Mouse (Mus musculus) kidney, embryonic 15.5 days (tissue): ENCODE data around the gene Lrrfip1. TPM values are rescaled to one million over a fixed set of nuclear protein-coding genes. Genes with fewer than 3 reads are reported as not detected.

ENCODE experiments used
- ATAC-seq: fragments of 200-750 bp; cut with Nextera tagmentation; replicated peaks from 2 replicates; pipeline ENCODE4 v1.8.0; 2017; ENCODE audit warnings: moderate TSS enrichment; ENCODE audit not compliant: low FRiP score
- H3K27ac ChIP-seq: fragments of 300-500 bp; sonication (generic); 2 replicates; pipeline ENCODE4 v1.5.1; 2015; ENCODE audit warnings: mild to moderate bottlenecking, inconsistent platforms
- H3K27me3 ChIP-seq: fragments of 300-500 bp; sonication (generic); 2 replicates; pipeline ENCODE4 v1.6.1; 2015; ENCODE audit warnings: inconsistent platforms
- H3K36me3 ChIP-seq: fragments of 300-500 bp; sonication (generic); 2 replicates; pipeline ENCODE4 v1.6.1; 2015; ENCODE audit warnings: inconsistent platforms
- H3K4me1 ChIP-seq: fragments of 300-500 bp; sonication (generic); 2 replicates; pipeline ENCODE4 v1.6.1; 2015; ENCODE audit warnings: inconsistent platforms
- H3K4me2 ChIP-seq: fragments of 300-500 bp; sonication (generic); 2 replicates; pipeline ENCODE4 v1.6.1; 2015; ENCODE audit warnings: moderate library complexity, mild to moderate bottlenecking, inconsistent platforms
- H3K4me3 ChIP-seq: fragments of 300-500 bp; sonication (generic); replicated peaks from 2 replicates; pipeline ENCODE4 v1.5.1; 2015; ENCODE audit warnings: mild to moderate bottlenecking, inconsistent platforms
- H3K9ac ChIP-seq: fragments of 300-500 bp; sonication (generic); 2 replicates; pipeline ENCODE4 v1.6.1; 2015; ENCODE audit warnings: mild to moderate bottlenecking, inconsistent platforms
- H3K9me3 ChIP-seq: fragments of 300-500 bp; sonication (generic); replicated peaks from 2 replicates; pipeline ENCODE4 v1.6.1; 2016; ENCODE audit warnings: inconsistent platforms
- WGBS: fragments of 180-500 bp; shearing (Covaris S2); methylation state at CpG from one replicate; pipeline ENCODE4 v1.1.7; 2015; ENCODE audit warnings: mixed read lengths; 5-methylcytosine and 5-hydroxymethylcytosine counted together
- polyA plus RNA-seq: library from polyadenylated mRNA; unstranded; fragments of >200 nt; fragmentation: Nextera tagmentation; extraction: Ambion mirVana; gene quantifications from 2 replicates; pipeline ENCODE4 v1.2.1, GENCODE M21; 2015

The Lrrfip1 gene
- polyA plus RNA-seq, 1 experiment from 2014 or later: 43.9 TPM

GRCm38 (mm10) chr1:90972911-90973573 is 25.5 kb upstream of the Lrrfip1 start:
- ATAC-seq: peak; percentile 82
- peaks cover 14% of the 10 kb centered on the region for H3K27me3 ChIP-seq
- H3K9me3 ChIP-seq: no peaks in the 10 kb centered on the region
- no peak overlapping the region for H3K4me3 ChIP-seq
- peaks cover 42% of the 10 kb centered on the region for H3K4me1 ChIP-seq
- 29% methylated on average over 9 of the region's 9 CpGs for WGBS
- H3K9ac ChIP-seq: no peak overlapping the region
- no peak overlapping the region for H3K4me2 ChIP-seq
- no peaks in the 10 kb centered on the region for H3K36me3 ChIP-seq
- no peak overlapping the region for H3K27ac ChIP-seq

DNA sequence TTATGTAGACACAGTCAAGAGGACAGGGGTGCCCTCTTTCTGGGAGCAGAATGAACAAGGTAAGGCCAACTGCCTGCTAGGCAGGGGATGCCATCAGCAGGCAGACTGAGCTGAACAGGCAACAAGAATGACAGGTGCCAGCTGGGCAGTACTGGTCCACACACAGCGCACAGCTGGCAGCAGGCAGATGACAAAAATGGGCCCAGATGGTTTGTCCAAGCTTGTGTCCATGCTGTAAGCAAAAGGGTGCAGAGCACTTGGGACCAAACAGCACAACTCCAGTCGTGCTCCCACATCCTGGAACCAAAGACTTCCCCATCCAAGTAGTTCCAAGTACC is 25.0 kb upstream of the Lrrfip1 start:
- Histone ChIP-seq H3K27ac (no peak overlapping the region), H3K4me3 (no peak overlapping the region), H3K9ac (no peak overlapping the region), H3K4me2 (no peak overlapping the region), H3K4me1 (peaks cover 42% of the 10 kb centered on the region), H3K9me3 (no peaks in the 10 kb centered on the region), H3K27me3 (peaks cover 14% of the 10 kb centered on the region), H3K36me3 (no peaks in the 10 kb centered on the region)
- ATAC-seq: peak; percentile 52
- WGBS: 86% methylated on average over 2 of the region's 2 CpGs

DNA sequence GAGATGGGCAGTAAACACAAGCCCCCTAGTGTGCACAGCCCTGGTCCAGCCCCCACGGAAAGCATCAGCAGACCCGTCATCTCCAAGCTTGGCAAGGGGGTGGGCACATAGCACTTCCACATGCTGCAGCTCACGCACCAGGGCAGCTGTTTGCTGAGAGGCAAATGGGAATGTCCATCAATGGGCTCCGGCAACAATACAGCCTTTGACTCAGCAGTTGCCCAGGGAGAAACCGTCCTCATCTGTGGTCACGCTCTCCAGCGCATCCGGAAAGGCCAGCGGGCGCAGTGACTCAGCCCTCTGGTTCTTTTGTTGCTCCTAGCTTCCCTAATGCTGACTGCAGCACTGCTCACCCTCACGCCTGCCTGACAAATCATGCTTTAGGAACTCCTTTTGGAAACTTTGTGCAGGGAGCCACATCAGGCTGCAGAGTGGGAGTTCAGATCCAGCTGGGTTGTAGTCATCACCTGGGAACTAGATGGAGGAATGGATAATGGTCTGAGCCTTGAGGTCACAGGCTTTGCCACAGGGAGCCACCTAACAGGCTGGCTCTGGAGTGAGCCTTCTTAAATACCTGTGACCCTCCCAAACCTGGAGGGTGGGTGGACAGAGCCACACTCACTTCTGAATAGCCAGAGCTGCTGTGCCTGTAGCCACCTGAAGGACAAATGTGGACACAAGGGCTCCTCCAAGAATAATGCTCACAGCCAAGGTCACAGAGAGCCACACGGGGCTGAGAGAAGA is 23.5 kb upstream of the Lrrfip1 start:
- H3K36me3 ChIP-seq: no peaks in the 10 kb centered on the region
- peaks cover 31% of the 10 kb centered on the region for H3K4me1 ChIP-seq
- no peak overlapping the region for H3K9ac ChIP-seq
- H3K27me3 ChIP-seq: peaks cover 14% of the 10 kb centered on the region
- no peaks in the 10 kb centered on the region for H3K9me3 ChIP-seq
- WGBS: 31% methylated on average over 12 of the region's 12 CpGs
- H3K4me3 ChIP-seq: no peak overlapping the region
- ATAC-seq: 0 out of 2 replicates have a peak, but pooled peaks have one; percentile 46
- no peak overlapping the region for H3K27ac ChIP-seq
- H3K4me2 ChIP-seq: no peak overlapping the region; the same call in 1 of the 2 replicates

- H3K9me3 ChIP-seq: no peaks in the 10 kb centered on the region
- no peak for ATAC-seq
- H3K36me3 ChIP-seq: no peaks in the 10 kb centered on the region
- no peak overlapping the region for H3K27ac ChIP-seq
- H3K9ac ChIP-seq: no peak overlapping the region
- H3K4me3 ChIP-seq: no peak overlapping the region
- peaks cover 14% of the 10 kb centered on the region for H3K27me3 ChIP-seq
- H3K4me2 ChIP-seq: no peak overlapping the region
- WGBS: 93% methylated on average over 4 of the region's 4 CpGs
- peaks cover 31% of the 10 kb centered on the region for H3K4me1 ChIP-seq
Measured at GRCm38 (mm10) chr1:90975960-90976359, 22.6 kb upstream of the Lrrfip1 start.

- 60% methylated on average over 10 of the region's 10 CpGs for WGBS
- Histone ChIP-seq H3K36me3 (no peaks in the 10 kb centered on the region), H3K27ac (no peak overlapping the region), H3K4me3 (no peak overlapping the region), H3K9me3 (no peaks in the 10 kb centered on the region), H3K4me1 (no peaks in the 10 kb centered on the region), H3K4me2 (no peak overlapping the region), H3K9ac (no peak overlapping the region), H3K27me3 (no peaks in the 10 kb centered on the region)
- no peak for ATAC-seq
Measured at GRCm38 (mm10) chr1:90980638-90981330, 17.8 kb upstream of the Lrrfip1 start.

GRCm38 (mm10) chr1:90981346-90981745 is 17.2 kb upstream of the Lrrfip1 start:
- no peak overlapping the region for H3K27ac ChIP-seq
- no peaks in the 10 kb centered on the region for H3K36me3 ChIP-seq
- no peak overlapping the region for H3K4me2 ChIP-seq
- H3K9ac ChIP-seq: no peak overlapping the region
- ATAC-seq: no peak
- no peak overlapping the region for H3K4me3 ChIP-seq
- no peaks in the 10 kb centered on the region for H3K4me1 ChIP-seq
- no peaks in the 10 kb centered on the region for H3K9me3 ChIP-seq
- no peaks in the 10 kb centered on the region for H3K27me3 ChIP-seq
- 80% methylated on average over 3 of the region's 3 CpGs for WGBS

DNA sequence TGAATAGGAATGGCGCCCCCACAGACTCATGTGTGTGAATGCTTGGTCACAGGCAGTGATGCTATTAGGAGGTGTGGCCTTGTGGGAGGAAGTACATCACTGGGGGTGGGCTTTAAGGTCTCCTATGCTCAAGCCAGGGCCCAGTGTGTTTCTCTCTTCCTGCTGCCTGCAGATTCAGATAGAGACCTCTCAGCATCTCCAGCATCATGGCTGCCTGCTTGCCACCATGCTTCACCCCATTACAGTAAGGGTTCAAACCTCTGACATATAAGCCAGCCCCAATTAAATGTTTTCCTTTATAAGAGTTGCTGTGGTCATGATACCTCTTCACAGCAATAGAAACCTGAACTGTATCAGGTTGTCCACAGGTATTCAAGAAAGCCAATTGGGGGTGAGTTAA is 2.6 kb upstream of the Lrrfip1 start:
- H3K36me3 ChIP-seq: no peaks in the 10 kb centered on the region
- H3K4me2 ChIP-seq: no peak overlapping the region
- no peak overlapping the region for H3K4me3 ChIP-seq
- no peaks in the 10 kb centered on the region for H3K27me3 ChIP-seq
- H3K9ac ChIP-seq: no peak overlapping the region
- no peak for ATAC-seq
- H3K27ac ChIP-seq: no peak overlapping the region
- H3K4me1 ChIP-seq: peaks cover 19% of the 10 kb centered on the region
- 97% methylated on average over 1 of the region's 1 CpGs for WGBS
- H3K9me3 ChIP-seq: peaks cover 3% of the 10 kb centered on the region; the same call in 1 of the 2 replicates

- H3K36me3 ChIP-seq: no peaks in the 10 kb centered on the region
- ATAC-seq: no peak
- H3K27ac ChIP-seq: no peak overlapping the region
- no peak overlapping the region for H3K4me2 ChIP-seq
- no peak overlapping the region for H3K9ac ChIP-seq
- no peaks in the 10 kb centered on the region for H3K27me3 ChIP-seq
- H3K4me3 ChIP-seq: no peak overlapping the region
- 60% methylated on average over 4 of the region's 4 CpGs for WGBS
- H3K4me1 ChIP-seq: peaks cover 19% of the 10 kb centered on the region
- H3K9me3 ChIP-seq: peaks cover 3% of the 10 kb centered on the region; the same call in 1 of the 2 replicates
Measured at GRCm38 (mm10) chr1:90997136-90997535, 1.4 kb upstream of the Lrrfip1 start.

DNA sequence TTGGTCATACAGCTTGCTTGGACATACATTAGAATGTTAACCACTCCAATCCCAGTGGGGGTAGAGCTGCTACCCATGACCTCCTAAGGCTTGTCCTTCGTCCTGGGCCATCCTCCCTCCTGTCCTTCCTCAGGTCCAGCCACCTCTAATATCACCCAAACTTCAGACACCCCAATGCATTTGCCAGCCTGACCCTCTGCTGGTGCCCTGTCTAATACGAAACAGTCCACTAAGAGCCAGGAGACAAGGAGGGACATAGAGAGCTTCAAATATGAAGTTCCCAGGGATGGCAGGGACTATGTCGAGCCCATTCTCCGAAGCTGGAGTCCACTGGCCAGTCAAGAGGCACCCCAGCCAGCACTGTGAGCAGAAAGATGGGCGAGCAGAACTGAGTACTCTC is 896 bp upstream of the Lrrfip1 start:
- Histone ChIP-seq H3K9ac (no peak overlapping the region), H3K27ac (no peak overlapping the region), H3K4me1 (peaks cover 19% of the 10 kb centered on the region), H3K9me3 (peaks cover 3% of the 10 kb centered on the region; the same call in 1 of the 2 replicates), H3K27me3 (no peaks in the 10 kb centered on the region), H3K4me3 (no peak overlapping the region), H3K4me2 (no peak overlapping the region), H3K36me3 (no peaks in the 10 kb centered on the region)
- ATAC-seq: no peak
- 84% methylated on average over 5 of the region's 5 CpGs for WGBS

- Histone ChIP-seq H3K27me3 (no peaks in the 10 kb centered on the region), H3K4me1 (peaks cover 19% of the 10 kb centered on the region), H3K27ac (no peak overlapping the region), H3K9ac (peak overlapping the region; percentile 78), H3K4me2 (peak overlapping the region; percentile 98), H3K4me3 (peak overlapping the region; percentile 83), H3K36me3 (no peaks in the 10 kb centered on the region), H3K9me3 (peaks cover 3% of the 10 kb centered on the region; the same call in 1 of the 2 replicates)
- ATAC-seq: peak; percentile 66
- WGBS: 3% methylated on average over 41 of the region's 41 CpGs
Measured at GRCm38 (mm10) chr1:90998891-90999611, 514 bp downstream of the Lrrfip1 start.

GRCm38 (mm10) chr1:90999911-91000601 is 1.5 kb downstream of the Lrrfip1 start:
- WGBS: 60% methylated on average over 10 of the region's 10 CpGs
- Histone ChIP-seq H3K4me3 (peak overlapping the region; percentile 83), H3K27me3 (no peaks in the 10 kb centered on the region), H3K9me3 (peaks cover 3% of the 10 kb centered on the region; the same call in 1 of the 2 replicates), H3K4me2 (peak overlapping the region; percentile 98), H3K4me1 (peaks cover 19% of the 10 kb centered on the region), H3K9ac (no peak overlapping the region), H3K36me3 (no peaks in the 10 kb centered on the region), H3K27ac (no peak overlapping the region)
- ATAC-seq: no peak
